Mouse (Mus musculus) lung, embryonic 14.5 days (tissue): ENCODE measurements around the gene Ttc12. TPM values are rescaled to one million over a fixed set of nuclear protein-coding genes. Genes with fewer than 3 reads are reported as not detected.

ENCODE experiments used
- ATAC-seq: fragments of 200-750 bp; cut with Nextera tagmentation; 2 replicates; pipeline ENCODE4 v1.8.0; 2017; ENCODE audit warnings: mild to moderate bottlenecking, moderate TSS enrichment, moderate library complexity; ENCODE audit not compliant: insufficient read depth
- DNase-seq: peaks from one replicate; pipeline ENCODE4 v3.0.0-alpha.2; 2015
- H3K27ac ChIP-seq: fragments of 300-500 bp; sonication (generic); 2 replicates; pipeline ENCODE4 v1.5.1; 2014; ENCODE audit warnings: low read depth, mild to moderate bottlenecking, moderate library complexity
- H3K27me3 ChIP-seq: fragments of 300-500 bp; sonication (generic); 2 replicates; pipeline ENCODE4 v1.6.1; 2014; ENCODE audit warnings: low read length, control low read depth; ENCODE audit not compliant: insufficient read depth
- H3K36me3 ChIP-seq: fragments of 300-500 bp; sonication (generic); 2 replicates; pipeline ENCODE4 v1.6.1; 2014; ENCODE audit warnings: control low read depth; ENCODE audit not compliant: insufficient read depth
- H3K4me1 ChIP-seq: fragments of 300-500 bp; sonication (generic); 2 replicates; pipeline ENCODE4 v1.6.1; 2014; ENCODE audit warnings: antibody characterized with exemption, control low read depth; ENCODE audit not compliant: insufficient read depth
- H3K4me2 ChIP-seq: fragments of 300-500 bp; sonication (generic); 2 replicates; pipeline ENCODE4 v1.6.1; 2014; ENCODE audit warnings: mild to moderate bottlenecking
- H3K4me3 ChIP-seq: fragments of 300-500 bp; sonication (generic); 2 replicates; pipeline ENCODE4 v1.5.1; 2014; ENCODE audit warnings: low read depth, low read length
- H3K9ac ChIP-seq: fragments of 300-500 bp; sonication (generic); 2 replicates; pipeline ENCODE4 v1.6.1; 2014
- H3K9me3 ChIP-seq: fragments of 300-500 bp; sonication (generic); 2 replicates; pipeline ENCODE4 v1.6.1; 2016; ENCODE audit warnings: low read depth, low read length, control low read depth
- CTCF ChIP-seq: IDR thresholded peaks from 2 replicates; pipeline ENCODE4 v1.5.1; 2016; ENCODE audit warnings: antibody characterized with exemption, low read depth
- WGBS: fragments of 180-500 bp; shearing (Covaris S2); extraction: QIAGEN DNeasy Blood & Tissue Kit; methylation state at CpG from one replicate; pipeline ENCODE4 v1.1.7; 2014; 5-methylcytosine and 5-hydroxymethylcytosine counted together
- polyA plus RNA-seq: library from polyadenylated mRNA; unstranded; fragments of >200 nt; fragmentation: Nextera tagmentation; extraction: Ambion mirVana; gene quantifications from 2 replicates; pipeline ENCODE4 v1.2.1, GENCODE M21; 2014

Ttc12 gene
- polyA plus RNA-seq, 1 experiment from 2014 or later: 2.1 TPM

GRCm38 (mm10) chr9:49529366-49529959, 43.4 kb upstream of the Ttc12 start:
- Histone ChIP-seq H3K9me3 (no peaks in the 10 kb centered on the region), H3K27ac (no peak overlapping the region), H3K4me3 (no peak overlapping the region), H3K9ac (no peak overlapping the region), H3K36me3 (no peaks in the 10 kb centered on the region), H3K4me1 (no peaks in the 10 kb centered on the region), H3K4me2 (no peak overlapping the region), H3K27me3 (no peaks in the 10 kb centered on the region)
- DNase-seq (no peak), ATAC-seq (no peak)
- TF ChIP-seq CTCF: no peak
- 71% methylated on average over 8 of the region's 8 CpGs for WGBS

- Histone ChIP-seq H3K36me3 (no peaks in the 10 kb centered on the region), H3K9ac (no peak overlapping the region), H3K27ac (no peak overlapping the region), H3K9me3 (no peaks in the 10 kb centered on the region), H3K27me3 (no peaks in the 10 kb centered on the region), H3K4me3 (no peak overlapping the region), H3K4me2 (no peak overlapping the region), H3K4me1 (no peaks in the 10 kb centered on the region)
- DNase-seq: peak; percentile 70
- TF ChIP-seq CTCF: peak; percentile 65
- ATAC-seq: no peak
- 64% methylated on average over 10 of the region's 10 CpGs for WGBS
Measured at GRCm38 (mm10) chr9:49528943-49529342, 42.9 kb upstream of the Ttc12 start.

GRCm38 (mm10) chr9:49528026-49528425, 42.0 kb upstream of the Ttc12 start:
- DNase-seq (no peak), ATAC-seq (no peak)
- no peaks in the 10 kb centered on the region for H3K9me3 ChIP-seq
- no peaks in the 10 kb centered on the region for H3K27me3 ChIP-seq
- no peaks in the 10 kb centered on the region for H3K4me1 ChIP-seq
- 86% methylated on average over 5 of the region's 5 CpGs for WGBS
- no peak for TF ChIP-seq CTCF
- H3K4me2 ChIP-seq: no peak overlapping the region
- H3K36me3 ChIP-seq: no peaks in the 10 kb centered on the region
- H3K9ac ChIP-seq: no peak overlapping the region
- H3K4me3 ChIP-seq: no peak overlapping the region
- no peak overlapping the region for H3K27ac ChIP-seq

- 72% methylated on average over 8 of the region's 8 CpGs for WGBS
- no peak overlapping the region for H3K27ac ChIP-seq
- H3K9ac ChIP-seq: no peak overlapping the region
- H3K4me2 ChIP-seq: no peak overlapping the region
- H3K4me1 ChIP-seq: no peaks in the 10 kb centered on the region
- no peaks in the 10 kb centered on the region for H3K36me3 ChIP-seq
- H3K27me3 ChIP-seq: no peaks in the 10 kb centered on the region
- no peak for TF ChIP-seq CTCF
- no peak overlapping the region for H3K4me3 ChIP-seq
- H3K9me3 ChIP-seq: no peaks in the 10 kb centered on the region
- no peak for ATAC-seq
- DNase-seq: no peak
Measured at GRCm38 (mm10) chr9:49527340-49527739, 41.3 kb upstream of the Ttc12 start.

GRCm38 (mm10) chr9:49524721-49525120, 38.7 kb upstream of the Ttc12 start:
- H3K4me1 ChIP-seq: no peaks in the 10 kb centered on the region
- H3K27me3 ChIP-seq: no peaks in the 10 kb centered on the region
- H3K9ac ChIP-seq: no peak overlapping the region
- no peak overlapping the region for H3K4me3 ChIP-seq
- 77% methylated on average over 9 of the region's 9 CpGs for WGBS
- no peak for TF ChIP-seq CTCF
- DNase-seq (no peak), ATAC-seq (no peak)
- H3K9me3 ChIP-seq: no peaks in the 10 kb centered on the region
- H3K27ac ChIP-seq: no peak overlapping the region
- H3K4me2 ChIP-seq: no peak overlapping the region
- H3K36me3 ChIP-seq: no peaks in the 10 kb centered on the region

- ATAC-seq (no peak), DNase-seq (no peak)
- no peaks in the 10 kb centered on the region for H3K27me3 ChIP-seq
- no peak overlapping the region for H3K4me3 ChIP-seq
- no peaks in the 10 kb centered on the region for H3K9me3 ChIP-seq
- no peak overlapping the region for H3K27ac ChIP-seq
- no peaks in the 10 kb centered on the region for H3K4me1 ChIP-seq
- no peak overlapping the region for H3K9ac ChIP-seq
- H3K4me2 ChIP-seq: no peak overlapping the region
- 89% methylated on average over 9 of the region's 9 CpGs for WGBS
- no peaks in the 10 kb centered on the region for H3K36me3 ChIP-seq
- TF ChIP-seq CTCF: no peak
Measured at GRCm38 (mm10) chr9:49523881-49524280, 37.9 kb upstream of the Ttc12 start.

- H3K9me3 ChIP-seq: no peaks in the 10 kb centered on the region
- no peak for TF ChIP-seq CTCF
- DNase-seq (no peak), ATAC-seq (no peak)
- H3K27ac ChIP-seq: no peak overlapping the region
- H3K27me3 ChIP-seq: no peaks in the 10 kb centered on the region
- no peak overlapping the region for H3K4me2 ChIP-seq
- no peaks in the 10 kb centered on the region for H3K36me3 ChIP-seq
- no peak overlapping the region for H3K9ac ChIP-seq
- H3K4me1 ChIP-seq: no peaks in the 10 kb centered on the region
- H3K4me3 ChIP-seq: no peak overlapping the region
- WGBS: 58% methylated on average over 2 of the region's 2 CpGs
Measured at GRCm38 (mm10) chr9:49514306-49514705, 28.3 kb upstream of the Ttc12 start.

- ATAC-seq: no peak
Measured at GRCm38 (mm10) chr9:49510666-49511065, 24.6 kb upstream of the Ttc12 start.

More at GRCm38 (mm10) chr9:49510666-49511065, 24.6 kb upstream of the Ttc12 start:
- Histone ChIP-seq H3K9me3 (no peaks in the 10 kb centered on the region), H3K4me1 (no peaks in the 10 kb centered on the region), H3K36me3 (no peaks in the 10 kb centered on the region), H3K9ac (no peak overlapping the region), H3K4me3 (no peak overlapping the region), H3K27me3 (no peaks in the 10 kb centered on the region), H3K4me2 (no peak overlapping the region), H3K27ac (no peak overlapping the region)
- TF ChIP-seq CTCF: no peak
- 93% methylated on average over 4 of the region's 4 CpGs for WGBS
- no peak for DNase-seq
